Mouse (Mus musculus) kidney, postnatal 4 days (tissue): ENCODE data around the gene Ciita.

Source experiments
- DNase-seq, 2 experiments: peaks; one replicate each; pipeline ENCODE4 v3.0.0; 2021; ENCODE audit warnings: mixed read lengths in 2 of 2

The Ciita gene

GRCm38 (mm10) chr16:10565278-10565885 is 85.5 kb downstream of the Ciita start:
- DNase-seq = peak; percentile 78 to 84

DNA sequence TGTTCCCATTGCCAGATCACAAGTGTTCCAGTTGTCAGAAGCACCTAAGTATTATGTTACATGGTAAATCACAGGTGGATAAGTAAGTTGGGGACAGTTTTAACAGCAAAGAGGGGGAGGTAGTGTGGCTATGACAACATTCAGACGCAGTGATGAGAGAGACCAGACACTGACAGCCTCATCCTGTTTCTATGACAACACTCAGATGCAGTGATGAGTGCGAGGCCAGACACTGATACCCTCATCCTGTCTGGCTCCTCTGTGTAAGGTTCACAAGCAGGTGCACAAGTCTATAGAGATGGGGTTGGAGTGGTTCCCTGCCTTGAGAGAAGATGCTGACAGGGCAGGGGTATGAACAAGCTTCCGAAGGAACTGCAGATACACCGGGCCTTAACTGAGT is 87.3 kb downstream of the Ciita start:
- no peak for DNase-seq

- no peak for DNase-seq
These were observed 90.0 kb downstream of the Ciita start for GRCm38 (mm10) chr16:10569809-10570395.

DNA sequence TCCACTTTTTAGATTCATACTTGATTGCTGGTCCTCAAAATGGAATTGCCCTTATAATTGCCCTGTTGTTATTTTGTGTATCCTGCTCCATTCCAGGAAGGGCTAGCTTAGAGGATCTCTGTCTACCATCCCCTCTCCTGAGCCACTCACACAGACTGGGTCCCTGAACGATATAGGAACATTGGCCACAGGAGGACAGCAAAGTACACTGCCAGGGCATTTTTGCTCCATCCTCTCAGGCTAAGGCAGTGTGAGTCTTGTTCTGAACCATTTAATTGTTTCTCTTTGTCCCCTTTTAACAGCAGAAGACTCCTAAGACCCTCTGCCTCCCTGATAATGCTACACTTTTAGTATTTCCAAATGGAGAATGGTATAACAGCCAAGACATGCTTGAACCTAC is 90.8 kb downstream of the Ciita start:
- DNase-seq = peak; percentile 81 to 83

DNA sequence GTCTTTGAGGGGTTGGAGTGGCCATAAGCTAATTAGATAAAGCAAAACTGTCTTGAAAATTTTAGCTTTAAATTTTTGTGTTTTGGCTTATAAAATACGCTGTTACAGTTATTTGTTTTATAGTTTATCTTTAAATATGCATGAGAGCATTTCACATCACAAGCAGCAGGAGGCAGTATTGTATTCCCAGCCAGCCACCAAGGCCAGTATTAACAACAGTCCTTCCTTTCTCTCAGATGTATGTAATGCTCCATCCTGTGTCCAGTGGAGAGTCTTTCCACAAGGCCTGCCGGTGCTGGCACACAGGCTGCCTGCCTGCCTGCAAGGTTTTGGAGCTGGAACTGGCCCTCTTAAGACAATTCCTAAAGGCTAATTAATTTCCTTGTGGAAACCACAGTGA is 92.0 kb downstream of the Ciita start:
- DNase-seq = peak; percentile 8 to 22

DNA sequence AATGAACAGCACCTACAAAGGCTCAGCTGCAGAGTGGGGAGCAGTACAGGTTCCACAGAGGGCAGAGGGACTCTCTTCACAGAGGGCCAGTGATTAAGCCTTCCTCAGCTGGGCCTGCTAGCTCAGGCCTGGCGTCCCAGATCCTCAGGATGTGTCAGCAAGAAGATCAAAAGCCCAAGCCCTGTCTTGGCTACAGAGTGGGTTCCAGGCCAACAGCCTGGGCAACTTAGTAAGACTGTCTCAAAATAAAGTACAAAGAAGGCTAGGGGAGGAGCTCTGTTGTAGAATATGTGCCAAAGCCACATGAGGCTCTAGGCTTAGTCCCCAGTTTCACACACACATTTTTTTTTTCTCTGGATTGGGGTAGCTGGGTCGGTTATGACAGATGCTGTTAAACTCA is 95.1 kb downstream of the Ciita start:
- no peak for DNase-seq

DNA sequence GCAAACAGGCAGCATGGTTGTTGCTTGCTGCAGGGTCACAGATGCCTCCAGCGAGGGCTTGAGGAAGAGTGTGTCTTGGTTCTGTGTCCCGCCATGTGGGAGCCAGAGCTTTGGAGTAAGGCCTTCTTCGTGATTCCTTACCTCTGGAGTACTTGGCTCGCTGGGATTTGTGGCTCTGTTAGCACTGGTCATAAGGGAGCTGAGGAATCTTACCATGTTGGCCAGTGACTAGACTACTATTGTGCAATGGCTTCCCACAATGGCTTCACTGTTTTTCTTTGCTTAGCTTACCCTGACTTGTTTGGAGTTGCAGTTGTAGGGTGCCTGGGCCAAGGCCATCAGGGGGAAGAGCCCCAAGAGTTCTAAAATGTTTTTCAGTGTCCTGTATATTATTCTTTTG is 96.1 kb downstream of the Ciita start:
- DNase-seq = no peak

DNA sequence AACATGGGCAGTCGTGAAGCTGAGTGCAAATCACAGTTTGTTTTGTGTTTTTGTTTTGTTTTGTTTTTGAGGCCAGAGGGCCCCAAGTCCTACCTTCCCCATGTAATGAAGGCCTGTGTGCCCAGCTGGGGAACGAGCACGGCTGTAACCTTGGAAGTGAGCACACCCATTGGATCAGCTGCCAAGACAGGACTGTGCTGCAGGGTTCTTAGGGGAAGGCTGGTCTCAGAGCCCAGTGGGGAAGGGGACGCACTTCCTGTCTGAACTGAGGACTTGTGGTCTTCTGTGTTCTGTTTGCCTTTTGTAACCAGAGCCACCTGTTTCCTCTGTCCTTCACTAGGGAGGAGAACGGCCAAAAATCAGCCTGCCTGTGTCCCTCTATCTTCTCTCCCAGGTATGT is 97.7 kb downstream of the Ciita start:
- DNase-seq = no peak
